Mouse (Mus musculus): ENCODE measurements around the gene A3galt2.

- TF ChIP-seq CTCF (IDR thresholded peaks at IDR 0.05; ENCODE audit: low read depth) (no peak), EP300 (optimal IDR thresholded peaks at IDR 0.05) (no peak)
These were observed 7.4 kb upstream of the A3galt2 start for GRCm38 (mm10) chr4:128747614-128748270.
